15 mouse cellular contexts compared by ENCODE assay signal in genomic region chr12:112210622-112211021, GRCm38 (mm10).
DNase-seq lines count a peak whose midpoint lies in the region; ATAC-seq and TF ChIP-seq lines count a peak whose summit lies in the region.
"Had no signal": no experiment of that assay in that cellular context is flagged by ENCODE, and none has a peak within 500 bp of the region (broad histone marks: within the 10 kb centered on the region; RNA-seq: fewer than 3 reads in every experiment).

No protein-coding gene starts in this region.

- peak; percentile 88 for ATAC-seq in embryonic facial prominence, embryonic 14.5 days (ENCODE audit: low read depth)
- peak; percentile 89 for ATAC-seq in limb, embryonic 13.5 days (ENCODE audit: low FRiP score, low read depth)
- peak; percentile 55 for ATAC-seq in neural tube, embryonic 15.5 days (ENCODE audit: low FRiP score)
- ATAC-seq in kidney, embryonic 14.5 days (ENCODE audit: low FRiP score, low TSS enrichment) = no peak
- ATAC-seq: inflammation-experienced regulatory T-cells, adult 6 months had no signal

- WGBS in embryonic facial prominence, embryonic 14.5 days = 43% methylated on average over 6 of the region's 13 CpGs
- WGBS in embryonic facial prominence, embryonic 10.5 days = 74% methylated on average over 13 of the region's 13 CpGs
- 14% methylated on average over 13 of the region's 13 CpGs for WGBS in limb, embryonic 13.5 days
- WGBS in neural tube, embryonic 15.5 days = 13% methylated on average over 12 of the region's 13 CpGs
- WGBS in kidney, embryonic 14.5 days = 41% methylated on average over 12 of the region's 13 CpGs

- TF ChIP-seq CTCF in layer of hippocampus, adult 2 months (conservative IDR thresholded peaks at IDR 0.05) = no peak

- peak; percentile 76 for DNase-seq in embryonic facial prominence, embryonic 14.5 days (ENCODE audit: low spot score)
- no peak for DNase-seq in embryonic facial prominence, embryonic 10.5 days (ENCODE audit: low spot score)
- DNase-seq in right cerebral cortex, postnatal 4 days = peak; percentile 40
- no peak for DNase-seq in right cerebral cortex, postnatal 36 days (ENCODE audit: low spot score in 2 of 2)
- DNase-seq in layer of hippocampus, adult 2 months (ENCODE audit: low spot score in 2 of 2) = no peak
- DNase-seq: adrenal gland, postnatal 36 days; cerebellum, adult 11 months; lung, postnatal 14 days; thymus, postnatal 36 days had no signal

- peaks cover 8% of the 10 kb centered on the region; the same call in 1 of the 2 replicates for H3K4me1 ChIP-seq in embryonic facial prominence, embryonic 14.5 days (ENCODE audit: control insufficient read depth, insufficient read depth, low read length)
- peaks cover 50% of the 10 kb centered on the region for H3K4me1 ChIP-seq in embryonic facial prominence, embryonic 10.5 days
- peaks cover 52% of the 10 kb centered on the region for H3K4me1 ChIP-seq in limb, embryonic 13.5 days
- H3K4me1 ChIP-seq in neural tube, embryonic 15.5 days = peaks cover 44% of the 10 kb centered on the region
- 0 out of 2 replicates have a peak, but pooled peaks cover 4% of the 10 kb centered on the region for H3K4me1 ChIP-seq in kidney, embryonic 14.5 days (ENCODE audit: control insufficient read depth, insufficient read depth, low read length)
- H3K4me1 ChIP-seq: stomach, embryonic 15.5 days had no signal

- H3K36me3 ChIP-seq in embryonic facial prominence, embryonic 14.5 days (ENCODE audit: control insufficient read depth, insufficient read depth, low read length) = no peaks in the 10 kb centered on the region
- no peaks in the 10 kb centered on the region for H3K36me3 ChIP-seq in embryonic facial prominence, embryonic 10.5 days (replicated peaks)
- no peaks in the 10 kb centered on the region for H3K36me3 ChIP-seq in limb, embryonic 13.5 days
- H3K36me3 ChIP-seq in neural tube, embryonic 15.5 days = no peaks in the 10 kb centered on the region
- no peaks in the 10 kb centered on the region for H3K36me3 ChIP-seq in kidney, embryonic 14.5 days (ENCODE audit: control insufficient read depth, insufficient read depth, low read length)
- H3K36me3 ChIP-seq: heart, embryonic 13.5 days; stomach, embryonic 15.5 days had no signal

- no peaks in the 10 kb centered on the region for H3K27me3 ChIP-seq in embryonic facial prominence, embryonic 14.5 days (replicated peaks; ENCODE audit: control insufficient read depth, insufficient read depth, low read length)
- H3K27me3 ChIP-seq in embryonic facial prominence, embryonic 10.5 days (replicated peaks; ENCODE audit: low read depth, poor library complexity, severe bottlenecking) = peaks cover 25% of the 10 kb centered on the region
- peaks cover 45% of the 10 kb centered on the region for H3K27me3 ChIP-seq in limb, embryonic 13.5 days
- peaks cover 19% of the 10 kb centered on the region for H3K27me3 ChIP-seq in neural tube, embryonic 15.5 days (replicated peaks)
- H3K27me3 ChIP-seq in kidney, embryonic 14.5 days (ENCODE audit: control insufficient read depth, insufficient read depth, low read length) = peaks cover 6% of the 10 kb centered on the region; the same call in 1 of the 2 replicates
- H3K27me3 ChIP-seq: stomach, embryonic 15.5 days had no signal

- H3K4me2 ChIP-seq in embryonic facial prominence, embryonic 14.5 days (ENCODE audit: low read depth, low read length) = no peak overlapping the region
- H3K4me2 ChIP-seq in limb, embryonic 13.5 days (replicated peaks) = peak overlapping the region; percentile 27
- H3K4me2 ChIP-seq in neural tube, embryonic 15.5 days = no peak overlapping the region
- H3K4me2 ChIP-seq in kidney, embryonic 14.5 days (replicated peaks; ENCODE audit: low read depth, low read length) = no peak overlapping the region
- H3K4me2 ChIP-seq: heart, embryonic 13.5 days; stomach, embryonic 15.5 days had no signal

- no peak overlapping the region for H3K4me3 ChIP-seq in embryonic facial prominence, embryonic 14.5 days (ENCODE audit: low read depth, low read length)
- H3K4me3 ChIP-seq in embryonic facial prominence, embryonic 10.5 days = no peak overlapping the region
- no peak overlapping the region for H3K4me3 ChIP-seq in limb, embryonic 13.5 days
- H3K4me3 ChIP-seq in neural tube, embryonic 15.5 days (replicated peaks) = no peak overlapping the region
- H3K4me3 ChIP-seq in kidney, embryonic 14.5 days (ENCODE audit: low read length) = no peak overlapping the region
- H3K4me3 ChIP-seq in layer of hippocampus, adult 2 months = no peak overlapping the region
- H3K4me3 ChIP-seq: heart, embryonic 13.5 days; stomach, embryonic 15.5 days had no signal

- H3K9ac ChIP-seq in embryonic facial prominence, embryonic 14.5 days (ENCODE audit: low read depth, low read length) = no peak overlapping the region
- H3K9ac ChIP-seq in limb, embryonic 13.5 days = no peak overlapping the region
- H3K9ac ChIP-seq in neural tube, embryonic 15.5 days (replicated peaks) = no peak overlapping the region
- H3K9ac ChIP-seq in kidney, embryonic 14.5 days (ENCODE audit: low read depth, low read length) = no peak overlapping the region
- H3K9ac ChIP-seq: heart, embryonic 13.5 days; stomach, embryonic 15.5 days had no signal

- no peaks in the 10 kb centered on the region for H3K9me3 ChIP-seq in embryonic facial prominence, embryonic 14.5 days (ENCODE audit: control insufficient read depth, low read length)
- no peaks in the 10 kb centered on the region for H3K9me3 ChIP-seq in embryonic facial prominence, embryonic 10.5 days
- no peaks in the 10 kb centered on the region for H3K9me3 ChIP-seq in limb, embryonic 13.5 days
- no peaks in the 10 kb centered on the region for H3K9me3 ChIP-seq in neural tube, embryonic 15.5 days (replicated peaks)
- no peaks in the 10 kb centered on the region for H3K9me3 ChIP-seq in kidney, embryonic 14.5 days (ENCODE audit: control insufficient read depth, low read length)
- H3K9me3 ChIP-seq: heart, embryonic 13.5 days; stomach, embryonic 15.5 days had no signal

- no peak overlapping the region for H3K27ac ChIP-seq in embryonic facial prominence, embryonic 14.5 days (replicated peaks; ENCODE audit: low read depth, low read length)
- no peak overlapping the region; the same call in 1 of the 2 replicates for H3K27ac ChIP-seq in embryonic facial prominence, embryonic 10.5 days (replicated peaks)
- H3K27ac ChIP-seq in limb, embryonic 13.5 days = peak overlapping the region; percentile 28; the same call in 1 of the 2 replicates
- H3K27ac ChIP-seq in neural tube, embryonic 15.5 days (replicated peaks) = peak overlapping the region; percentile 48; the same call in 1 of the 2 replicates
- H3K27ac ChIP-seq in kidney, embryonic 14.5 days (ENCODE audit: low read depth, low read length) = no peak overlapping the region
- H3K27ac ChIP-seq in layer of hippocampus, adult 2 months = no peak overlapping the region
- H3K27ac ChIP-seq: heart, embryonic 13.5 days; stomach, embryonic 15.5 days had no signal

Comparison
In these comparisons a context has a peak if more than half of its experiments do, and no peak if none do; other contexts are left out.
1. DNase-seq: peak in embryonic facial prominence, embryonic 14.5 days (single experiment) and right cerebral cortex, postnatal 4 days (single experiment); none in embryonic facial prominence, embryonic 10.5 days (single experiment), right cerebral cortex, postnatal 36 days (0 of 2) and layer of hippocampus, adult 2 months (0 of 2).
2. H3K27ac ChIP-seq: peak in limb, embryonic 13.5 days (single experiment) and neural tube, embryonic 15.5 days (single experiment); none in embryonic facial prominence, embryonic 14.5 days (single experiment), embryonic facial prominence, embryonic 10.5 days (single experiment), kidney, embryonic 14.5 days (single experiment) and layer of hippocampus, adult 2 months (single experiment).